Comparison of ENCODE assay signal across 9 mouse cellular contexts in the genomic region with DNA sequence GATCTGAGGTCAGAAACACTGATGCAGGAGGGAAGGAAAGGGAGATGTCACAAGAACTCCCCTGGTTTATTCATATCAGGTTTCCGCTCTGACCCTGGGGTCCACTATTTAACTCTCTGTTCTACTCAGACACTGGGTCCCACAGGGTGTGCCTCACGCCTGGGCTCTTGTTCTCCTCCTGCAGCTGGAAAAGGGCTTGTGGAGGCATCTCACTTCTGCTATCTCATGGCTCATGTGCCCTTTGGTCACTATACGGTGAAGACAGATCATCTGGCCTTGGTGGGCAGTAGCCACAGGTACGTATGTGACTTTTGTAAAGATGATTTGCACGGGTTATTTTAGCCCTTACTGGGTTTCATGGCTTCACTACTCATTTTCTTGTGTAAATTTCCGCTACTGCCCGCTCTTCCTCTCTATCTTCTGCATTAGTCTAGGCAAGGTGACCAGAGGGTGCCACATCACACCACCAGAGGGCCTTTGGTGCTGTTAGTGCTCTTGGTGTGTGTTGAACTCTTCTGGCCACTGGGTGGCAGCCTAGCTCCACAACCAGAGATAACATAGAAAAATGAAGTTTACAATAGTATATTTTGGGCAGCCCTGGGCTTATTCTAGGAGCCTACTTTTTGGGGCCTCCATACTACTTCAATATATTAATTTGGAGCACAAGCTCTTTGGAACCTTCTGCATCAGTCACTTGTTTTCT. TPM values are rescaled to one million over a fixed set of nuclear protein-coding genes. Genes with fewer than 3 reads are reported as not detected.
DNase-seq lines count a peak whose midpoint lies in the region; ATAC-seq and TF ChIP-seq lines count a peak whose summit lies in the region.
"Had no signal": no experiment of that assay in that cellular context is flagged by ENCODE, and none has a peak within 500 bp of the region (broad histone marks: within the 10 kb centered on the region; RNA-seq: fewer than 3 reads in every experiment).

No protein-coding gene starts in this region.

- peaks cover 23% of the 10 kb centered on the region for H3K4me1 ChIP-seq in kidney, embryonic 15.5 days
- H3K4me1 ChIP-seq in liver, adult 2 months (ENCODE audit: control insufficient read depth, insufficient read depth, low read length), result peaks cover 6% of the 10 kb centered on the region
- no peaks in the 10 kb centered on the region for H3K4me1 ChIP-seq in stomach, embryonic 15.5 days

- no peak overlapping the region for H3K27ac ChIP-seq in kidney, embryonic 15.5 days
- no peak overlapping the region for H3K27ac ChIP-seq in liver, adult 2 months (replicated peaks; ENCODE audit: insufficient read depth, low read depth, low read length)
- H3K27ac ChIP-seq in stomach, embryonic 15.5 days, result no peak overlapping the region

- WGBS in kidney, embryonic 15.5 days, result 54% methylated on average over 7 of the region's 7 CpGs
- WGBS in liver, adult 2 months, result 79% methylated on average over 7 of the region's 7 CpGs
- WGBS in stomach, embryonic 15.5 days, result 58% methylated on average over 7 of the region's 7 CpGs

- TF ChIP-seq POLR2A in liver, adult 2 months (IDR thresholded peaks at IDR 0.05; ENCODE audit: extremely low read depth, insufficient read depth, low read length), result no peak

- H3K79me2 ChIP-seq in liver, adult 2 months (ENCODE audit: control insufficient read depth, insufficient read depth, low read length), result peaks cover 4% of the 10 kb centered on the region

- peak; percentile 66 for ATAC-seq in kidney, embryonic 15.5 days (replicated peaks; ENCODE audit: low FRiP score)
- peak; percentile 56; the same call in 1 of the 2 replicates for ATAC-seq in stomach, embryonic 15.5 days (ENCODE audit: insufficient read depth, low FRiP score, low read depth)

- H3K4me2 ChIP-seq in kidney, embryonic 15.5 days, result no peak overlapping the region
- H3K4me2 ChIP-seq in stomach, embryonic 15.5 days, result no peak overlapping the region

- DNase-seq in 3134 (ENCODE audit: extremely low read depth, insufficient read length, low spot score) (peak; percentile 39), MEL-GATA-1-ER (ENCODE audit: extremely low read depth, low read depth) (peak; percentile 72)
- DNase-seq in cerebellum, adult 9-10 months, result peak; percentile 83
- peak; percentile 64 to 72 for DNase-seq in frontal cortex, postnatal 14 days (ENCODE audit: low spot score in 2 of 2)
- peak; percentile 50 for DNase-seq in liver, adult 2 months (ENCODE audit: extremely low read depth, low read depth, low spot score)
- DNase-seq in neural tube, embryonic 10.5 days (ENCODE audit: extremely low spot score, low spot score), result peak; percentile 54

- no peak overlapping the region for H3K4me3 ChIP-seq in kidney, embryonic 15.5 days (replicated peaks)
- no peak overlapping the region for H3K4me3 ChIP-seq in liver, adult 2 months (ENCODE audit: insufficient read depth, low read depth, low read length)
- no peak overlapping the region for H3K4me3 ChIP-seq in stomach, embryonic 15.5 days (replicated peaks)
- H3K4me3 ChIP-seq: erythroblast, embryonic 14.5 days had no signal

- no peaks in the 10 kb centered on the region; the same call in 1 of the 2 replicates for H3K27me3 ChIP-seq in kidney, embryonic 15.5 days
- H3K27me3 ChIP-seq in liver, adult 2 months (ENCODE audit: control insufficient read depth, insufficient read depth, low read length), result no peaks in the 10 kb centered on the region
- no peaks in the 10 kb centered on the region for H3K27me3 ChIP-seq in stomach, embryonic 15.5 days (replicated peaks)

- TF ChIP-seq CTCF in liver, adult 2 months (IDR thresholded peaks at IDR 0.05; ENCODE audit: low read depth, low read length), result peak; percentile 86

- no peaks in the 10 kb centered on the region for H3K36me3 ChIP-seq in kidney, embryonic 15.5 days
- peaks cover 77% of the 10 kb centered on the region for H3K36me3 ChIP-seq in liver, adult 2 months (ENCODE audit: control insufficient read depth, insufficient read depth, low read length)
- no peaks in the 10 kb centered on the region for H3K36me3 ChIP-seq in stomach, embryonic 15.5 days

- H3K9me3 ChIP-seq in kidney, embryonic 15.5 days (replicated peaks), result no peaks in the 10 kb centered on the region
- H3K9me3 ChIP-seq in stomach, embryonic 15.5 days, result no peaks in the 10 kb centered on the region

- H3K9ac ChIP-seq in kidney, embryonic 15.5 days, result no peak overlapping the region
- no peak overlapping the region for H3K9ac ChIP-seq in liver, adult 2 months (ENCODE audit: low read depth, low read length)
- no peak overlapping the region for H3K9ac ChIP-seq in stomach, embryonic 15.5 days

RNA-seq across cellular contexts. Expression of a gene that starts 46.4 kb away (rescaled TPM):
- 2.2 and 2.6 TPM in 2 replicates for polyA plus RNA-seq in kidney, embryonic 15.5 days (2015; fragmentation: Nextera tagmentation; extraction: Ambion mirVana)
- total RNA-seq in liver, adult 2 months (2014; rRNA removed), result 52.2 and 57.3 TPM in 2 replicates
- 44.7 and 47.4 TPM in 2 replicates for polyA plus RNA-seq in liver, adult 2 months (2012; rRNA removed)
- 7.5 and 8.7 TPM in 2 replicates for polyA plus RNA-seq in stomach, embryonic 15.5 days (2015; fragmentation: Nextera tagmentation; extraction: Ambion mirVana)
- polyA plus RNA-seq: erythroblast, embryonic 14.5 days had no signal
